Mouse (Mus musculus): ENCODE data around the gene Spns1.

Spns1 gene

DNA sequence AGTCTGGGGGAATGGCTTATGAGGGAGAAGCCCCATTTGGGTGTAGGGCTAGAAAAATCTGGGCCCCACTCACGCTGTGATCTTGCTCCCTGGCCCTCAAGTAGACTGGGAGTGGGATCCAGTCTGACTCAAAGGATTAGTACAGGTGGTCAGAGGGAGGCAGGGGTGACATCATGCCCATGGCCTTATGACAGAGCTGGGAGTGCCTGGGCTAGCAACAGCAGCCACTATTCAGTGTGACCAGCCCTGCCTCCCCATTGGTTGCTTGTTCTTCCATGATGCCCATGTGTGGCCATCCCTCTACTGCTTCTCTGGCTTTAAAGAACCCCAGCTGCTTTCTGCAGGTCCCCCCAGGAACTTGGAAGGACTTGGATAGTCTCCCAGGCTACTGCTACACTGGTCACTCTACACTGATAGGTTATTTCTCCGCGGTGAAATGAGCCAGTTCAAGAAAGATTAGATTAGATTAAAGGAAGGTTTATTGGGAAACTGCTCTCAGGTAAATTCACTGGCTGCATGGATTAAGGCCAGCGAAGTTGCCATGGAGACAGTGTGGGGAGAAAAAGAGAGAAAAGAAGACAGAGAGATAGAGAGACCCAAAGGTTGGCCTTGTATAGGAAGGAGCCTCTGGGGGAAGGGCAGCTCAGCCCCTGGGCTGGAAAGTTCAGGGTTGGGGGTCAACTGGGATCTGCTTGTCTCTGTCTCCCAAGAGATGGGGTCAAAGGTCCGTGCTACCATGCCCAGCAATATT is 21.2 kb downstream of the Spns1 start:
- no peak for DNase-seq (ENCODE audit: low read depth, low spot score)
- Histone ChIP-seq H3K36me3 (ENCODE audit: control insufficient read depth, insufficient read depth, low read length, poor library complexity, severe bottlenecking) (no peaks in the 10 kb centered on the region), H3K27me3 (ENCODE audit: control insufficient read depth, insufficient read depth, low read length, poor library complexity, severe bottlenecking) (no peaks in the 10 kb centered on the region)

DNA sequence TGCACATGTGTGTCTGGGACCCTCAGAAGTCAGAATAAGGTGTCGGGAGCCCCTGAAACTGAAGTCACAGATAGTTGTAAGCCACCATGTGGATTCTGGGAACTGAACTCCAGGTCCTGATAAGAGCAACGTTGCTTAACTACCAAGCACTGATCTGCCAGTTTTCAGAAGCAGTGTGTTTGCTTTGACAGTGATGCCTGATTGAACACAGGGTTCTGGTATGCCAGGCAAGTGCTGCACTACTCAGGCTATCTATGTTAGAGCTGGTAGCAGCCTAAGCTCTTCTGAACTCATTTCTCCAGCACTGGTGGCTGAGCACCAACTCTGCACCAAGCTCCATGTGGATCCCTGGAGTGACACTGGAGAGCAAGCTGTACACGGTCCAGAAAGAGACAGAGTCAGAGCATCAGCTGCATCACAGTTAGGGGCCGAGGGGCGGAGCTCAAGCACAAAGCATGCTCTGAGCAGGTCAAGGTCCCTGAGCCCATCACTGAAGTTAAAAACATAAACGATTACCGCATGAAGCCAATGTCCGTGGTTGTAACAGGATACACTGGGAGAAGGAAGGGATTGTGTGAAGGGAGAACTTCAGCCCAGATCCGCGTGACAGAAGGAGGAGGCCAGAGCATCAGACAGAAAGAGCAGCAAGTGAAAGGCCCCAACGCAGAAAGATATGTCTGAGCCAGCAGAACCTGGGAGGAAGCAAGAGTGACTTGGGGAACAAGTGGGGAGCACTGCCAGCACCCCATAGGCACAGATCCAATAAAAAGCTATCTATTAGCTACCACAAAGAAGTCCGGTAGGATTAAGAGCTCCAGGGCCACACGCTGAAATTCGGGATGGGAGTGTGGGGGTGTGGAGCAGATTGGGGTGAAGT is 22.3 kb downstream of the Spns1 start:
- Histone ChIP-seq H3K36me3 (ENCODE audit: control insufficient read depth, insufficient read depth, low read length, poor library complexity, severe bottlenecking) (no peaks in the 10 kb centered on the region), H3K27me3 (ENCODE audit: control insufficient read depth, insufficient read depth, low read length, poor library complexity, severe bottlenecking) (no peaks in the 10 kb centered on the region)
- DNase-seq (ENCODE audit: low read depth, low spot score): no peak

DNA sequence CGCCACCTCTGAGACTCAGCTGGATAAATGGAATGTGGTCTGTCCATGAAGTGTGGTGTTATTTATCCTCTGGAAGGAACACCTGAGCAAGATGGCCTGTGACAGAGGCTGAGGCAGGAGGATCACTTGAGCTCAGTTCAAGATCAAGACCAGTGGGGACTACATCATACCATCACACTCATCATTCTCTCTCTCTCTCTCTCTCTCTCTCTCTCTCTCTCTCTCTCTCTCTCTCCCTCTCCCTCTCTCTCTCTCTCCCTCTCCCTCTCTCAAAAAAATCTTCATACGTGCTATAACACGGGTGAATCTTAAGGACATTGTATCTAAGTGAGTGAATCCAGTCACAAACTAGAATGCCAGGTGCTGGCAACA is 23.3 kb downstream of the Spns1 start:
- DNase-seq (ENCODE audit: low read depth, low spot score): no peak
- no peaks in the 10 kb centered on the region for H3K36me3 ChIP-seq (ENCODE audit: control insufficient read depth, insufficient read depth, low read length, poor library complexity, severe bottlenecking)

DNA sequence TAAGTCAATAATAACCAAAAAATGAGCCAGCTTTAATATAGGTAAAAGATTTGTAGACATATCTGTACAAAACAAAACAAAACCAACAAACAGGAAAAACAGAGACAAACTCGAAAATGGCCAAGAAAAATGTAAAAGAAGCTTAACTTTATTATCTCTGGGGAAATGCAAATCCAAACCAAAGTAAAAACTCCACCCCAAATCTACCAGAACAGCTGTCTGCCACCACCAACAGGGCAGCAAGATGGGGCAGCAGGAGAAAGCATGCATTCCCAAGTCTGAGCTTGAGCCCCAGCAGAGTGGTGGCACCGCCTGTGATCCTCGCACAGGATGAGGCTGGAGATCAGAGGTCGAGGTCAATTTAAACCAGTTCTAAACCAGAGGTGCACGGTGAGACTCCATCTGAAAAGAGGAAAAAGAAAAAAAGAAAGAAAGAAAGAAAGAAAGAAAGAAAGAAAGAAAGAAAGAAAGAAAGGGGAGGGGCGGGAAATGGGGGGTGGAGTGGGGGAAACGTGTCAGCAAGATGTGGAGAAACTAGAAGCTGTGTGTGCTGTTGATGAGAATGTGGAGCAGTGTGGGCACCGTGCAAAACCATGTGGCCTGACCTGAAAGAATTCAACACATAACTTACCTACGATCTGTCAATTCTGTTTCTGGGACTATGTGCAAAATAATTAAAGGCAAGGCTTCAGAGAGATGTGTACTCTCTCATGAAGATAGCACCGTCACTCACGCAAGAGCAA is 23.8 kb downstream of the Spns1 start:
- no peaks in the 10 kb centered on the region for H3K36me3 ChIP-seq (ENCODE audit: control insufficient read depth, insufficient read depth, low read length, poor library complexity, severe bottlenecking)
- no peaks in the 10 kb centered on the region for H3K27me3 ChIP-seq (ENCODE audit: control insufficient read depth, insufficient read depth, low read length, poor library complexity, severe bottlenecking)
- DNase-seq (ENCODE audit: low read depth, low spot score): no peak

More for the DNA sequence above, 23.3 kb downstream of the Spns1 start:
- no peaks in the 10 kb centered on the region for H3K27me3 ChIP-seq (ENCODE audit: control insufficient read depth, insufficient read depth, low read length, poor library complexity, severe bottlenecking)

DNA sequence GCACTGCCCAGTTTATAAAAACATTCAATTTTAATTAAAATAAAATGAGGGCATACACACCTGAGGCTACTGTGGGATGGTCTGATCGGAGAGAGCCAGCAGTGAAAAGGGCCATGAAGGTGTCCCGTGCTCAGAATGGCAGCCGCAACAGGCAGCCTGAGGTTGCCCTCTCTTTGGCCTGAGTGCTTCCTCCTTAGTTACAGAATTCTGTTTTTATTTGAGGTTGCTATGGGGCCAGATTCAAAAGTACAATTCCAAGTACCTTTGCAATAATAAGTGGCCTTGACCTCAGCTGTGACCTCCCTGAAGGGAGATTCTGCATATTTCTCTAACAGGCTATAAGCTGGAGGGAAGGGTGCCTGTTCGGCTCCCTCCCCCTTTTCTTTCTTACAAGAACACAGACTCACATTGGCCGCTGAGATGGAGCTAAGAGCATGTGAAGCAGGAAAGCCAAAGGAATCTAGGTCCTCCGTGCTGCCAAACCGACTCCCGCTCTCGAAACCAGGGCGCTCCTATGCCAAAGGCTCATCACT is 25.8 kb downstream of the Spns1 start:
- Histone ChIP-seq H3K36me3 (ENCODE audit: control insufficient read depth, insufficient read depth, low read length, poor library complexity, severe bottlenecking) (no peaks in the 10 kb centered on the region), H3K27me3 (ENCODE audit: control insufficient read depth, insufficient read depth, low read length, poor library complexity, severe bottlenecking) (no peaks in the 10 kb centered on the region)
- no peak for DNase-seq (ENCODE audit: low read depth, low spot score)

DNA sequence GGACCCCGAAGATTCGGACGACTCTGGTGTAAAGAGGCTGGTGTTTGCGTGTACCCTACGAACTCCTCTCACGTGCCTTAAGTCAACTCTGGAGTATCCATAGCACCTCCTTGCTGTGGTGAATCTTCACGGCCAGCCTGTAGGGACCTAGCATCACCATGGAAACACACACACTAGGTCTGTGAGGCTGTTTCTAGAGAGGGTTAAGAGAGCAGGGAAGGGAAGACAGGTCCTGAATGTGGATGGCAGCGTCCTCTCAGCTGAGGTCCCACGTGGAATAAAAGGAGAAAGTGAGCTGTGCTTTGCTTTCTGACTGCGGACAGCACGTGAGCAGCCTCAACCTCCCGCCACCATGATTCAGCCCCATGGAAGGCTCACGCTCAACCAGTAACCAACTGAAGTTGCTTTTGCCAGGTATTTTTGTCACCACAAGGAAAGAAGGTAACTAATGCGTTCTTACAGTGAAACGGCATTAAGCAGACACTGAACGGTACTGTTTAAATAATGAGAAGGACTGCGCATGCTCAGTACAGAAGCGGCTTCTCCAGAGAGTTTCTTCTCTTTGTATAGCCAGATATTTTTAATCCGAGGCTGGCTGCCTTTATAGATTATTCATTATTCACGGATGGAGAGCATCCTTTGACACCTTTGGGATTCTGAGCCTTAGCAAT is 26.4 kb downstream of the Spns1 start:
- no peak for DNase-seq (ENCODE audit: low read depth, low spot score)
- H3K36me3 ChIP-seq (ENCODE audit: control insufficient read depth, insufficient read depth, low read length, poor library complexity, severe bottlenecking): no peaks in the 10 kb centered on the region
- H3K27me3 ChIP-seq (ENCODE audit: control insufficient read depth, insufficient read depth, low read length, poor library complexity, severe bottlenecking): no peaks in the 10 kb centered on the region

DNA sequence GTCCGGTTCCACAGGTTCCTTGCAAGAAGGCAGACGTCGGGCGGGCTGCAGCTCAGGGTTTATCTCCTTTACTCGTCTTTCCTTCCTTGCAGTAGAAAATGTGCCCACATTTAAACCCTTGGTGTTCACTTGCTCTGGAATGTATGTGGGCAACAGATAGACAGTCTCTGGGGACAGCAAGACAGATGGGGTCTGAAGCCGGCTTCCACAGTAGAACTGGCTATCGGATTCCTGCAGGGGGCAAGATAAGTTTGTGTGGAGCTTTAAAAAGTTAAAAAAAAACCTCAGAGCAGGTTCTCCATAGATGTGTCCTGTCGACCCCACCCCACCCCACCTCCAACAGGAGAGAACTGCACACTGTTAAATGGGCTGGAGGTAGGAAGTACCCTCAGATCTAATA is 29.0 kb downstream of the Spns1 start:
- DNase-seq (ENCODE audit: low read depth, low spot score): no peak
- Histone ChIP-seq H3K27me3 (ENCODE audit: control insufficient read depth, insufficient read depth, low read length, poor library complexity, severe bottlenecking) (no peaks in the 10 kb centered on the region), H3K36me3 (ENCODE audit: control insufficient read depth, insufficient read depth, low read length, poor library complexity, severe bottlenecking) (no peaks in the 10 kb centered on the region)

DNA sequence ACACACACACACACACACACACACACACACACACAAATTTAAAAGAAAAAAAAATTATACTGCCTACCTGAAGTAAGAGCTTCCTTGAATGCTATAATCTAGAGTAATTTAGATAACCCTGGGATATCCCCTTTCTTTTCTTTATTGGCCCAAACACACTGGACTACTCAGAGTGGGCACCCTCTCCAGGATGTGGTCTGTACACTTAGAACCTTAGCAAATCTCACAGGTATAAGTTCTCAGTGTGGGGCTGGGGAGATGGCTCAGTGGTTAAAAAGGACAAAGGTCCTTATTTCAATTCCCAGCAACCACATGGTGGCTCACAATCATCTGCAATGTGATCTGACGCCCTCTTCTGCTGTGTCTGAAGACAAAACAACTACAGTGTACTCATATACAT is 30.2 kb downstream of the Spns1 start:
- DNase-seq (ENCODE audit: low read depth, low spot score): no peak
- Histone ChIP-seq H3K36me3 (ENCODE audit: control insufficient read depth, insufficient read depth, low read length, poor library complexity, severe bottlenecking) (no peaks in the 10 kb centered on the region), H3K27me3 (ENCODE audit: control insufficient read depth, insufficient read depth, low read length, poor library complexity, severe bottlenecking) (no peaks in the 10 kb centered on the region)

DNA sequence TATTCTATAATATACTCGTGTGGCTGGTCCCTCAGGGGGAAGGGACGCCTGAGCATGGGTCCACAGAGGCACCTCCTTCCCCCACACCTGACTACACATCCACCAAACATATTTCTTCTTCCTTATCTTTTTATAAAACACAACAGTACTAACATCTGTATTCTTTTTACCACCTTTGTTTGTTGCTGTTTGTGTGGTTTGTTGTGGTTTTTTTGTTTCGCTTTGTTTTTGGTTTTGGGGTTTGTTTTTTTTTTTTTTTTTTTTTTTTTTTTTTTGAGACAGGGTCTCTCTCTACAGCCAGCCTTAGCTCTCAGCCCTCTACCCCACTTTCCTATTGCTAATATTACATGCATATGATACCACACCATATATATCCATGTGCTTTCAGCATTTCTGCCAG is 31.3 kb downstream of the Spns1 start:
- no peak for DNase-seq (ENCODE audit: low read depth, low spot score)
- H3K36me3 ChIP-seq (ENCODE audit: control insufficient read depth, insufficient read depth, low read length, poor library complexity, severe bottlenecking): no peaks in the 10 kb centered on the region
- H3K27me3 ChIP-seq (ENCODE audit: control insufficient read depth, insufficient read depth, low read length, poor library complexity, severe bottlenecking): no peaks in the 10 kb centered on the region

DNA sequence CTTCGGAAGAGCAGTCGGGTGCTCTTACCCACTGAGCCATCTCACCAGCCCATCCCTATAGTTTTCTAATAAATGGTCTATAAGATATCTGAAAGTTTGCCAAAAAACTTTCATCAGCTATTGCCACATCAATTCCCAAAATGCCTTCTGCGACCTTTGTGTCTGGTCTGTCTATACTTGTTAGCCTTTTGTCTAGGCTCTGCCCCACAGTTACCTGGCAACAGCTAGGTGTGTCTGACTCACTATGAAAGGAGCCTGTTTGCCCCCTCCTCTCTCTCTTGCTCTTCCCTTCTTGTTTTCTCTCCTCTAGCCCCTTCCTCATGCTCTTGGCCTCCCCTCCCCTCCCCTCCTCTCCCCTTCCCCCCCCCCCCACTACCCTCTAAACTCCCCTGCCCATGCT is 31.7 kb downstream of the Spns1 start:
- Histone ChIP-seq H3K36me3 (ENCODE audit: control insufficient read depth, insufficient read depth, low read length, poor library complexity, severe bottlenecking) (no peaks in the 10 kb centered on the region), H3K27me3 (ENCODE audit: control insufficient read depth, insufficient read depth, low read length, poor library complexity, severe bottlenecking) (no peaks in the 10 kb centered on the region)
- no peak for DNase-seq (ENCODE audit: low read depth, low spot score)

DNA sequence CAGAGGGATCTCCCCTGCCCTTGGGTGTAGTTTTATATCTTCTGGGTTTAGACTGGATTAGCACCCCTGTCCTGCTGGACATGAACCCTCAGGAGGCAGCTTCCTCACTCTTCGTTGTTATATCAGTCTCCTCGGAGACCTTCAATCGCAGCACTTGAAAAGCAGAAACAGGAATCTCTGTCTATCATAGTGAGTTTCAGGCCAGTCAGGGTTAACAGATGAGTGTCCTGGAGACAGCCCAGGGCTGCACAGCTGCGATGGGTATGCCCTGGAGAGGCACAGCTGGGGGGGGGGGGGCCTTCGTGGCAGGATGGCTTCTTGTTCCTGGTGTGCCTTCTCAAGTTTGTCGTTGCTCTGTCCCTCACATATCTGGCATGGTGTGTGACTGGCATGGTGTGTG is 36.4 kb downstream of the Spns1 start:
- H3K36me3 ChIP-seq (ENCODE audit: control insufficient read depth, insufficient read depth, low read length, poor library complexity, severe bottlenecking): no peaks in the 10 kb centered on the region
- peak; percentile 9 for DNase-seq (ENCODE audit: low read depth, low spot score)
- no peaks in the 10 kb centered on the region for H3K27me3 ChIP-seq (ENCODE audit: control insufficient read depth, insufficient read depth, low read length, poor library complexity, severe bottlenecking)

DNA sequence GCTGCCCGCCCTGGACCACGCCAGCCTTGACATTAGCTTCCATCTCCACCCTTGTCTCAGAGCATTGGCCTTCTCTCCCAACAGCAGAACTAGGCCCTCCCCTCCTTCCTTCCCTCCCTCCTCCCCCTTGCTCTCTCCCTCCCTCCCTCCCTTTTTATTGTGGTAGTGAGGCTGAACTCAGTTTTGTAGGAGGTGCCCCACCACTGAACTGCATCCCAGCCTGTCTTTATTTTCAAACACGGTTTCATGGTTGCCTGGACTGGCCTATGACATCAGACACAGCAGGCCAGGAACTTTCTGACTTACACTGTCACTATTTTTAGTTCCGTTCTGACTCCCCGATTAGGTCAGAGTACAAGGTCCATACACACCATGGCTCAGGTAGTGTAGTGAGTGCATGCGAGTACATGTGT is 37.0 kb downstream of the Spns1 start:
- DNase-seq (ENCODE audit: low read depth, low spot score): peak; percentile 30
- Histone ChIP-seq H3K27me3 (ENCODE audit: control insufficient read depth, insufficient read depth, low read length, poor library complexity, severe bottlenecking) (no peaks in the 10 kb centered on the region), H3K36me3 (ENCODE audit: control insufficient read depth, insufficient read depth, low read length, poor library complexity, severe bottlenecking) (no peaks in the 10 kb centered on the region)

DNA sequence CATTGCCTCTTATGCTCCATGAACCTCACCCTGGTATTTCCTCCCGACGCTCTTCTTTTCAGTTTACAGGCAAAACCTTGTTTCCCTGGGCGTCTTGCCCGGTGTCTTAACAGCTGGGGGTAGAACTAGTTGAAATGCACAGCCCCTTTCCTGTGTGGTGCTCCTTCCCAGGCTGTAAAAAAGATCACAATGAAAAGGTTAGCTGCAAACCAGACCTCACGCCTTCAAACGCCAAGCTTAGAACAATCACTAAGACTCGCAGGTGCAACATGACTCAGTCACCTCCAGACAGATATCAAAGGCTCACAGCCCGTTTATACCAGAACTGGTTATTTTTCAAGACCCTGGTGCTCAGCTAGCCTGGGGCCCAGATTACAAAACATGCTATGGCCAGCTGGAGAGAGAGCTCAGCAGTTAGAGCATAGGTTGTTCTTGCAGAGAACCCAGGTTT is 37.7 kb downstream of the Spns1 start:
- DNase-seq (ENCODE audit: low read depth, low spot score): no peak
- no peaks in the 10 kb centered on the region for H3K36me3 ChIP-seq (ENCODE audit: control insufficient read depth, insufficient read depth, low read length, poor library complexity, severe bottlenecking)
- no peaks in the 10 kb centered on the region for H3K27me3 ChIP-seq (ENCODE audit: control insufficient read depth, insufficient read depth, low read length, poor library complexity, severe bottlenecking)

DNA sequence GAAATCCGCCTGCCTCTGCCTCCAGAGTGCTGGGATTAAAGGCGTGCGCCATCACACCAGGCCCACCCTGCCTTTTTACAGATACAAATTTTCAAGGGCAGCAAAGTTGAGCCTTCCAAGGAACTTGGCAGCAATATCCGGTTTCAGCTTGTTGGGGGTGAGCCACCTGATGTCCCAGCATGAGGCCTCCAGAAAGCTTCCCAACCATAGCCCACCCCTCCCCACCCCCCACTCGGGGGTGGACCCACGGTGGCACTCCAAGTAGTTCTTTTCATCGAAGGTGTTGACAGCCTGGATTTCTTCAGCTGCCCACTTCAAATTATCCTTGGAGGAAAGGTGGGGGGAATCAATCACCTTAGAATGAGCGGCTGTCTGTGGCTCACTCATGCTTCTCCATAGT is 38.3 kb downstream of the Spns1 start:
- no peak for DNase-seq (ENCODE audit: low read depth, low spot score)
- Histone ChIP-seq H3K27me3 (ENCODE audit: control insufficient read depth, insufficient read depth, low read length, poor library complexity, severe bottlenecking) (no peaks in the 10 kb centered on the region), H3K36me3 (ENCODE audit: control insufficient read depth, insufficient read depth, low read length, poor library complexity, severe bottlenecking) (no peaks in the 10 kb centered on the region)
